Mouse (Mus musculus) brown adipose tissue, adult 24 weeks (tissue): ENCODE results near the gene Anks1b. TPM values are rescaled to one million over a fixed set of nuclear protein-coding genes. Genes with fewer than 3 reads are reported as not detected.

Source experiments
- H3K27ac ChIP-seq: fragments of 200-500 bp; replicated peaks from 2 replicates; pipeline ENCODE4 v1.5.1; 2012; ENCODE audit warnings: low read depth, mild to moderate bottlenecking, low read length
- H3K4me1 ChIP-seq: fragments of 200-500 bp; 2 replicates; pipeline ENCODE4 v1.6.1; 2012; ENCODE audit warnings: low read length, mixed read lengths; ENCODE audit not compliant: control insufficient read depth, insufficient read depth, insufficient read length
- H3K4me3 ChIP-seq: fragments of 200-500 bp; 2 replicates; pipeline ENCODE4 v1.5.1; 2012; ENCODE audit warnings: low read depth, mild to moderate bottlenecking, low read length, moderate library complexity; ENCODE audit not compliant: insufficient read depth
- polyA plus RNA-seq: library from polyadenylated mRNA; stranded (reverse); fragments of >200 nt; gene quantifications from 2 replicates; pipeline ENCODE4 v1.2.4, GENCODE M21; 2012; ENCODE audit not compliant: missing spikeins, insufficient read depth, insufficient read length

Gene Anks1b
- polyA plus RNA-seq, 1 experiment, result not detected

GRCm38 (mm10) chr10:90657416-90658120 lies 784.3 kb downstream of the Anks1b start:
- Histone ChIP-seq H3K27ac (no peak overlapping the region), H3K4me1 (peaks cover 3% of the 10 kb centered on the region), H3K4me3 (no peak overlapping the region)

GRCm38 (mm10) chr10:90666746-90667145 lies 793.4 kb downstream of the Anks1b start:
- Histone ChIP-seq H3K4me1 (no peaks in the 10 kb centered on the region), H3K4me3 (no peak overlapping the region), H3K27ac (peak overlapping the region; percentile 27; the same call in 1 of the 2 replicates)

GRCm38 (mm10) chr10:90670291-90670690 lies 797.0 kb downstream of the Anks1b start:
- no peak overlapping the region for H3K4me3 ChIP-seq
- no peak overlapping the region for H3K27ac ChIP-seq
- H3K4me1 ChIP-seq, result no peaks in the 10 kb centered on the region

- no peak overlapping the region for H3K27ac ChIP-seq
- H3K4me1 ChIP-seq, result no peaks in the 10 kb centered on the region
- H3K4me3 ChIP-seq, result no peak overlapping the region
Measured at GRCm38 (mm10) chr10:90672135-90672534, 798.8 kb downstream of the Anks1b start.

- Histone ChIP-seq H3K4me3 (no peak overlapping the region), H3K27ac (no peak overlapping the region), H3K4me1 (no peaks in the 10 kb centered on the region)
Measured at GRCm38 (mm10) chr10:90674362-90674761, 801.1 kb downstream of the Anks1b start.

- no peaks in the 10 kb centered on the region for H3K4me1 ChIP-seq
- no peak overlapping the region for H3K4me3 ChIP-seq
- no peak overlapping the region for H3K27ac ChIP-seq
Measured at GRCm38 (mm10) chr10:90677421-90677820, 804.1 kb downstream of the Anks1b start.

GRCm38 (mm10) chr10:90679713-90680470 lies 806.6 kb downstream of the Anks1b start:
- Histone ChIP-seq H3K27ac (no peak overlapping the region), H3K4me3 (no peak overlapping the region), H3K4me1 (no peaks in the 10 kb centered on the region)

GRCm38 (mm10) chr10:90683813-90684212 lies 810.5 kb downstream of the Anks1b start:
- Histone ChIP-seq H3K4me1 (peaks cover under 1% of the 10 kb centered on the region; the same call in 1 of the 2 replicates), H3K27ac (no peak overlapping the region), H3K4me3 (no peak overlapping the region)

GRCm38 (mm10) chr10:90685367-90685766 lies 812.1 kb downstream of the Anks1b start:
- H3K4me3 ChIP-seq, result no peak overlapping the region
- peaks cover 2% of the 10 kb centered on the region; the same call in 1 of the 2 replicates for H3K4me1 ChIP-seq
- H3K27ac ChIP-seq, result no peak overlapping the region

- Histone ChIP-seq H3K4me3 (no peak overlapping the region), H3K27ac (no peak overlapping the region), H3K4me1 (peaks cover 2% of the 10 kb centered on the region; the same call in 1 of the 2 replicates)
Measured at GRCm38 (mm10) chr10:90688153-90688552, 814.8 kb downstream of the Anks1b start.

GRCm38 (mm10) chr10:90688696-90689252 lies 815.5 kb downstream of the Anks1b start:
- Histone ChIP-seq H3K4me1 (peaks cover 2% of the 10 kb centered on the region; the same call in 1 of the 2 replicates), H3K4me3 (no peak overlapping the region), H3K27ac (no peak overlapping the region)

GRCm38 (mm10) chr10:90689854-90690513 lies 816.7 kb downstream of the Anks1b start:
- H3K27ac ChIP-seq, result no peak overlapping the region
- no peak overlapping the region for H3K4me3 ChIP-seq
- H3K4me1 ChIP-seq, result peaks cover 2% of the 10 kb centered on the region; the same call in 1 of the 2 replicates

GRCm38 (mm10) chr10:90696687-90697086 lies 823.4 kb downstream of the Anks1b start:
- no peak overlapping the region for H3K4me3 ChIP-seq
- no peaks in the 10 kb centered on the region for H3K4me1 ChIP-seq
- no peak overlapping the region for H3K27ac ChIP-seq

GRCm38 (mm10) chr10:90697413-90697812 lies 824.1 kb downstream of the Anks1b start:
- H3K4me3 ChIP-seq, result no peak overlapping the region
- no peaks in the 10 kb centered on the region for H3K4me1 ChIP-seq
- H3K27ac ChIP-seq, result no peak overlapping the region

GRCm38 (mm10) chr10:90699211-90699610 lies 825.9 kb downstream of the Anks1b start:
- H3K4me3 ChIP-seq, result no peak overlapping the region

More at GRCm38 (mm10) chr10:90699211-90699610, 825.9 kb downstream of the Anks1b start:
- H3K4me1 ChIP-seq, result no peaks in the 10 kb centered on the region
- no peak overlapping the region for H3K27ac ChIP-seq
